Mouse (Mus musculus) myocyte (in vitro differentiated cells): Measurements from ENCODE around the gene Prim2. TPM values are rescaled to one million over a fixed set of nuclear protein-coding genes. Genes with fewer than 3 reads are reported as not detected.

ENCODE experiments used
- H3K27me3 ChIP-seq: one replicate; pipeline ENCODE4 v1.6.1; 2011; ENCODE audit not compliant: control insufficient read depth, insufficient read depth, insufficient read length
- H3K36me3 ChIP-seq: one replicate; pipeline ENCODE4 v1.6.1; 2011; ENCODE audit not compliant: control insufficient read depth, insufficient read depth
- H3K4me2 ChIP-seq: one replicate; pipeline ENCODE4 v1.6.1; 2011; ENCODE audit warnings: low read depth, control low read depth
- H3K4me3 ChIP-seq: one replicate; pipeline ENCODE4 v1.5.1; 2011; ENCODE audit warnings: mild to moderate bottlenecking, control low read depth, moderate library complexity
- H3K79me2 ChIP-seq: one replicate; pipeline ENCODE4 v1.6.1; 2011; ENCODE audit not compliant: control insufficient read depth, insufficient read depth
- H3ac ChIP-seq: one replicate; pipeline ENCODE4 v1.6.1; 2011; ENCODE audit not compliant: control insufficient read depth, insufficient read length
- CEBPB ChIP-seq: IDR thresholded peaks from 2 replicates; pipeline ENCODE4 v1.6.1; 2011; ENCODE audit warnings: mild to moderate bottlenecking, moderate library complexity; ENCODE audit not compliant: poor library complexity, insufficient read depth, severe bottlenecking
- E2F4 ChIP-seq: IDR thresholded peaks from one replicate; pipeline ENCODE4 v1.6.1; 2011; ENCODE audit warnings: mild to moderate bottlenecking, control low read depth, moderate library complexity; ENCODE audit not compliant: insufficient read depth
- MAX ChIP-seq: IDR thresholded peaks from one replicate; pipeline ENCODE4 v1.6.1; 2011; ENCODE audit warnings: low read depth, mild to moderate bottlenecking, control low read depth
- MYOD1 ChIP-seq, 3 experiments: IDR thresholded peaks; one replicate each; pipeline ENCODE4 v1.6.1; 2011; ENCODE audit warnings: control low read depth in 2 of 3, low read depth in 2 of 3, mild to moderate bottlenecking in 2 of 3, moderate library complexity in 1 of 3; ENCODE audit not compliant: insufficient read length in 2 of 3, control insufficient read depth in 1 of 3
- MYOG ChIP-seq, 3 experiments: IDR thresholded peaks; one replicate each; pipeline ENCODE4 v1.6.1; 2011; ENCODE audit warnings: control low read depth in 2 of 3, low read depth in 2 of 3, mild to moderate bottlenecking in 2 of 3; ENCODE audit not compliant: insufficient read length in 2 of 3, control insufficient read depth in 1 of 3, insufficient read depth in 1 of 3
- POLR2A ChIP-seq: IDR thresholded peaks from one replicate; pipeline ENCODE4 v1.6.1; 2011; ENCODE audit warnings: low read depth, mild to moderate bottlenecking, control low read depth, moderate library complexity; ENCODE audit not compliant: insufficient read length
- POLR2AphosphoS2 ChIP-seq: IDR thresholded peaks from one replicate; pipeline ENCODE4 v1.6.1; 2011; ENCODE audit warnings: low read depth, control low read depth; ENCODE audit not compliant: insufficient read length
- REST ChIP-seq: IDR thresholded peaks from one replicate; pipeline ENCODE4 v1.6.1; 2011; ENCODE audit warnings: mild to moderate bottlenecking, control low read depth, moderate library complexity; ENCODE audit not compliant: insufficient read depth, insufficient read length
- SRF ChIP-seq: IDR thresholded peaks from one replicate; pipeline ENCODE4 v1.6.1; 2011; ENCODE audit warnings: low read depth; ENCODE audit not compliant: control insufficient read depth, insufficient read length
- TCF12 ChIP-seq: IDR thresholded peaks from one replicate; pipeline ENCODE4 v1.6.1; 2011; ENCODE audit warnings: mild to moderate bottlenecking, control low read depth; ENCODE audit not compliant: poor library complexity, insufficient read depth, severe bottlenecking
- TCF3 ChIP-seq: IDR thresholded peaks from one replicate; pipeline ENCODE4 v1.6.1; 2011; ENCODE audit warnings: low read depth, control low read depth; ENCODE audit not compliant: insufficient read length
- USF1 ChIP-seq: IDR thresholded peaks from one replicate; pipeline ENCODE4 v1.6.1; 2011; ENCODE audit warnings: low read depth, mild to moderate bottlenecking, control low read depth, moderate library complexity
- polyA plus RNA-seq: library from polyadenylated mRNA; unstranded; fragments of >200 nt; fragmentation: generic; extraction: Trizol; gene quantifications from one replicate; pipeline ENCODE4 v1.2.1, GENCODE M21; 2012; ENCODE audit warnings: missing spikeins

Gene Prim2
- polyA plus RNA-seq, 1 experiment, result 8.2 TPM

- no peaks in the 10 kb centered on the region for H3K36me3 ChIP-seq
- no peak overlapping the region for H3ac ChIP-seq
- no peaks in the 10 kb centered on the region for H3K79me2 ChIP-seq
- H3K4me2 ChIP-seq, result no peak overlapping the region
- no peak overlapping the region for H3K4me3 ChIP-seq
- no peak for TF ChIP-seq MYOG (IDR thresholded peaks at IDR 0.05; ENCODE audit: control insufficient read depth in 1 of 3, insufficient read depth in 1 of 3, insufficient read length in 2 of 3, low read depth in 2 of 3)
- no peak for TF ChIP-seq CEBPB
- no peak for TF ChIP-seq MAX
- no peaks in the 10 kb centered on the region for H3K27me3 ChIP-seq
Observed at GRCm38 (mm10) chr1:33612100-33612499, 57.5 kb downstream of the Prim2 start.

- H3ac ChIP-seq, result no peak overlapping the region
- no peak overlapping the region for H3K4me2 ChIP-seq
- TF ChIP-seq SRF (no peak), REST (no peak), POLR2AphosphoS2 (no peak), POLR2A (no peak), TCF12 (no peak), MAX (no peak), TCF3 (no peak), MYOG (IDR thresholded peaks at IDR 0.05; ENCODE audit: control insufficient read depth in 1 of 3, insufficient read depth in 1 of 3, insufficient read length in 2 of 3, low read depth in 2 of 3) (no peak), CEBPB (no peak), USF1 (no peak), MYOD1 (IDR thresholded peaks at IDR 0.05; ENCODE audit: control insufficient read depth in 1 of 3, insufficient read length in 2 of 3, low read depth in 2 of 3) (no peak), E2F4 (no peak)
- no peaks in the 10 kb centered on the region for H3K79me2 ChIP-seq
- no peaks in the 10 kb centered on the region for H3K36me3 ChIP-seq
- H3K4me3 ChIP-seq, result no peak overlapping the region
- no peaks in the 10 kb centered on the region for H3K27me3 ChIP-seq
Observed at GRCm38 (mm10) chr1:33610026-33610721, 59.4 kb downstream of the Prim2 start.

DNA sequence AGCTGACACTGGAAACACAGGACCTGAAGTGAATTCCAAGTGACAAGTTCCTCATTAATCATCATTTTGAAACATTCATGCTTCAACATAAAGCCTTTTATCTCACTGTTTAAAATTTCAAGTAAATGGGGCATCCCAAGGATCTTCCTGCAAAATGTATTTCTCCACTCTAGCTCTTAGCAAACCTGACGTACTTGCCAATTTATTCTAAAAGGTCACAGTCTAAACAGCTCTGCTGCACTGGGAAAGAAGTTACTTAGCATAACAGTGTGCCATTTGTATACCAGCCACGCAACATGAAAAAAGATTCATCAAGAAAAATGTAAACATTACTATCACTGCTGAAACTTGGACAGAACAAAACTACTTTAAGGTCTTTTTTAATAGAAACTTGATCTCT is 61.5 kb downstream of the Prim2 start:
- Histone ChIP-seq H3K27me3 (no peaks in the 10 kb centered on the region), H3K79me2 (no peaks in the 10 kb centered on the region), H3K4me2 (no peak overlapping the region), H3ac (no peak overlapping the region), H3K36me3 (no peaks in the 10 kb centered on the region), H3K4me3 (no peak overlapping the region)
- TF ChIP-seq MAX (no peak), CEBPB (no peak), POLR2AphosphoS2 (no peak), REST (no peak)

- no peaks in the 10 kb centered on the region for H3K27me3 ChIP-seq
- no peaks in the 10 kb centered on the region for H3K79me2 ChIP-seq
- no peaks in the 10 kb centered on the region for H3K36me3 ChIP-seq
- no peak overlapping the region for H3ac ChIP-seq
- TF ChIP-seq TCF12 (no peak), TCF3 (no peak), CEBPB (no peak), SRF (no peak), REST (no peak), USF1 (no peak), E2F4 (no peak), MAX (no peak), MYOG (IDR thresholded peaks at IDR 0.05; ENCODE audit: control insufficient read depth in 1 of 3, insufficient read depth in 1 of 3, insufficient read length in 2 of 3, low read depth in 2 of 3) (no peak), POLR2A (no peak), POLR2AphosphoS2 (no peak), MYOD1 (IDR thresholded peaks at IDR 0.05; ENCODE audit: control insufficient read depth in 1 of 3, insufficient read length in 2 of 3, low read depth in 2 of 3) (no peak)
- H3K4me3 ChIP-seq, result no peak overlapping the region
- no peak overlapping the region for H3K4me2 ChIP-seq
Observed at GRCm38 (mm10) chr1:33604087-33604699, 65.4 kb downstream of the Prim2 start.

GRCm38 (mm10) chr1:33599698-33600097 is 69.9 kb downstream of the Prim2 start:
- Histone ChIP-seq H3K4me3 (no peak overlapping the region), H3K27me3 (no peaks in the 10 kb centered on the region), H3K36me3 (no peaks in the 10 kb centered on the region), H3K79me2 (no peaks in the 10 kb centered on the region), H3K4me2 (no peak overlapping the region), H3ac (no peak overlapping the region)
- no peak for TF ChIP-seq MAX
- TF ChIP-seq POLR2AphosphoS2, result no peak
- TF ChIP-seq E2F4, result no peak
- no peak for TF ChIP-seq MYOG (IDR thresholded peaks at IDR 0.05; ENCODE audit: control insufficient read depth in 1 of 3, insufficient read depth in 1 of 3, insufficient read length in 2 of 3, low read depth in 2 of 3)
- no peak for TF ChIP-seq REST
- no peak for TF ChIP-seq SRF
- no peak for TF ChIP-seq TCF3
- TF ChIP-seq TCF12, result no peak
- no peak for TF ChIP-seq POLR2A
- TF ChIP-seq CEBPB, result no peak
